Mouse (Mus musculus) retina, adult 2 months (tissue): Measurements from ENCODE around the gene Smarcd1.

ENCODE experiments used
- DNase-seq: peaks from one replicate; pipeline ENCODE4 v3.0.0-alpha.2; 2012; ENCODE audit warnings: low read depth, low spot score

Smarcd1 gene

GRCm38 (mm10) chr15:99731678-99732077 lies 29.7 kb downstream of the Smarcd1 start:
- DNase-seq = no peak

GRCm38 (mm10) chr15:99733186-99733585 lies 31.3 kb downstream of the Smarcd1 start:
- no peak for DNase-seq

- no peak for DNase-seq
Measured at GRCm38 (mm10) chr15:99735631-99736030, 33.7 kb downstream of the Smarcd1 start.

GRCm38 (mm10) chr15:99736675-99737074 lies 34.7 kb downstream of the Smarcd1 start:
- no peak for DNase-seq

GRCm38 (mm10) chr15:99740229-99740628 lies 38.3 kb downstream of the Smarcd1 start:
- DNase-seq = no peak

- DNase-seq = no peak
Measured at GRCm38 (mm10) chr15:99754204-99754603, 52.3 kb downstream of the Smarcd1 start.
